Mouse (Mus musculus): ENCODE data around the gene Lcn8. TPM values are rescaled to one million over a fixed set of nuclear protein-coding genes. Genes with fewer than 3 reads are reported as not detected.

The Lcn8 gene
- total RNA-seq (2021): not detected
- long read RNA-seq, experiment 1: 0 reads
- long read RNA-seq, experiment 2: 0 reads

- H3K4me3 ChIP-seq: no peak within 1 kb of the TSS
- H3K27ac ChIP-seq: no peak within 1 kb of the TSS
- intact Hi-C loops (cut with DNase I): no loop called here
- no peak for DNase-seq (ENCODE audit: extremely low spot score in 1 of 2, low spot score in 2 of 2)
- no peak for TF ChIP-seq CTCF (IDR thresholded peaks at IDR 0.05)
Measured at GRCm38 (mm10) chr2:25652902-25653301, at the start of gene Lcn8. Lcn8 (plus strand) TSS chr2:25653120.

- intact Hi-C loops (cut with DNase I): no loop called here
Measured at GRCm38 (mm10) chr2:25607761-25608622, 44.9 kb upstream of the Lcn8 start, which contains the start of gene Rabl6. Rabl6 (minus strand) TSS chr2:25608521.

DNA sequence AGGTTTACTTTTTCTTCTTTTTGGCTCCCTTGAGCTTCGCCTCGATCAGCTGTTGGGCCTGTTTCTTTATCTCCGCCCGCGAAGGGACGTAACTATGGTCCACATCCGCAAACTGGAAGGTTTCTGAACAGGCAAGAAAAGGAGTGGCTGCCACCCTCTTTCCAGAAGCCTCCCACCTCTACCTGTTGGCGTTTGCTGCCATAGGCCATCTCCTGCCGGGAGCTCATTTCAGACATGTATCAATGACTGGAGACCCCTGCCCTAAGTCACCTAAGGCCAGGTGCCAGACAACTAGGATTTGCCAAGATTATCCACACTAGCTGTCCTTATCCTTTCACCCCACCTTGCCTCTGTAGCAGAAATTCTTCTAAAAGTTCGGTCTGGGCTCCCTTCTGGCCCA is 44.2 kb upstream of the Lcn8 start:
- intact Hi-C loops (cut with DNase I): no loop called here
- Histone ChIP-seq H3K4me3 (peak overlapping the region; percentile 93), H3K27ac (peak overlapping the region; percentile 99; the same call in 1 of the 2 replicates)
- no peak for TF ChIP-seq CTCF (IDR thresholded peaks at IDR 0.05)
- no peak for DNase-seq (ENCODE audit: extremely low spot score in 1 of 2, low spot score in 2 of 2)

More at GRCm38 (mm10) chr2:25607761-25608622, 44.9 kb upstream of the Lcn8 start, which contains the start of gene Rabl6:
- Histone ChIP-seq H3K27ac (peak within 1 kb of the TSS; percentile 99), H3K4me3 (peak within 1 kb of the TSS; percentile 93)
- peak; percentile 91 to 92 for DNase-seq (ENCODE audit: extremely low spot score in 1 of 2, low spot score in 2 of 2)
- no peak for TF ChIP-seq CTCF (IDR thresholded peaks at IDR 0.05)

DNA sequence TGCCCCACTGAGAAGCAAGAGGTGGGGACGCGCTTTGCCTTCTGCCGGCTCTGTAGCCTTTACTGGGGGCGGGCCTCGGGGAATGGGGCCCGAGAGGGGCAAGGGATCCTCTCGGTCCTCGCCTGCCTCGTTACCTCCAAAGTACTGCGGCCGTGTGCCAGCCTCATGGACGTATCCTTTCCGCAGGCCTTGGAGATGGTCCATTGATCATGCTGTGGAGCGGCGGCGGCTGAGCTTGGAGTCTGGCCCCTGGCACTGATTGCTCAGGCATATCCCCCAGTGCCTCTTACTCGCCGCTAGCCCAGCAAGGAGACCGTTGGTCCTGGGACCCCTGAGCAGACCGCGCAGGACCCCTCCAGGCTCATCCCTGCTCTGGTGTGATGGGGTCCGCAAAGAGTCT is 36.5 kb upstream of the Lcn8 start:
- no peak for DNase-seq (ENCODE audit: extremely low spot score in 1 of 2, low spot score in 2 of 2)
- H3K27ac ChIP-seq: no peak overlapping the region
- H3K4me3 ChIP-seq: no peak overlapping the region
- no peak for TF ChIP-seq CTCF (IDR thresholded peaks at IDR 0.05)
- intact Hi-C loops (cut with DNase I): no loop called here

DNA sequence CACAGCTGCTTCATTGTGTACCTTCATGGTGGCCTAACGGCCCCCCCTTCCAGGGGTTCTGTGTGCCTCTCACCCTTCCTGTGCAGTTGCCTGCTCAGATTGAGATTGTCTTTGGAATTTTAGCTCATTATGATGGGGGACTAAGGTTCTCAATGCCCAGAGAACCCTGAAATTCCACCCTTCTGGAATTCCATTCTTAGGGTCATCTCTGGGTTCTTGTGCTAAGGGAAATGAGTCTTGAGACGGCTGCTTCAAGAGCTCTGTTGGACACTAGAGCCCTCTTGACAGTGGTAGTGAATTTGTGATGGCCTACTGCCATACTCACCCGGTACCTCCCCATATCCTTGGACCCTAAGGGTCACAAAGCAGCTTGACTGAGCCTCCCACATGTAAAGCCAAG is 35.3 kb upstream of the Lcn8 start, which contains the start of gene Ccdc183:
Gene Ccdc183, minus strand, starts transcription at position 101 of the 400 bp plus-strand sequence.
- intact Hi-C loops (cut with DNase I): no loop called here
- Histone ChIP-seq H3K4me3 (no peak within 1 kb of the TSS), H3K27ac (no peak within 1 kb of the TSS)
- no peak for TF ChIP-seq CTCF (IDR thresholded peaks at IDR 0.05)
- DNase-seq (ENCODE audit: extremely low spot score in 1 of 2, low spot score in 2 of 2): no peak

DNA sequence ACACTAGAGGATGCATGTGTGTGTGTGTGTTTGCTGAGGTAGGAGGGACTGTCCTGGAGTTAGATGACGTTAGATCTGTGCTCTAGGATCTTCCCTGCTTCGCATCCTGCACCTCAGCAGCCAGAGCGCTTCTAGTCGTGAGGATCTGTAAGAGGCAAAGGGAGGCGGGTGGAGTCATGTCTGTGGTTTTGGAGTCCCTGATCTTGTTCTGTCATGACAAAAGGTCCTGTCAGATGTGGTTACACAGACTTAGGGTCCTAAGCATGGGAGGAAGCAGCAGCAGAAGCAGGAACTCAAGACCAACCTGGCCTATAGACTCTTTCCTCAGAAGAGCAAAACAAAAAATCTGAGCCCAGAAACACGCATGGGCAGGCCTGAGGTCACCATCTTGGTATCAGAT is 32.5 kb upstream of the Lcn8 start:
- no peak for DNase-seq (ENCODE audit: extremely low spot score in 1 of 2, low spot score in 2 of 2)
- Histone ChIP-seq H3K27ac (no peak overlapping the region), H3K4me3 (no peak overlapping the region)
- TF ChIP-seq CTCF (IDR thresholded peaks at IDR 0.05): no peak
- intact Hi-C loops (cut with DNase I): no loop called here

GRCm38 (mm10) chr2:25620852-25621228 is 32.1 kb upstream of the Lcn8 start:
- H3K27ac ChIP-seq: no peak overlapping the region
- peak overlapping the region; percentile 54 for H3K4me3 ChIP-seq
- intact Hi-C loops (cut with DNase I): no loop called here
- DNase-seq (ENCODE audit: extremely low spot score in 1 of 2, low spot score in 2 of 2): no peak
- no peak for TF ChIP-seq CTCF (IDR thresholded peaks at IDR 0.05)

DNA sequence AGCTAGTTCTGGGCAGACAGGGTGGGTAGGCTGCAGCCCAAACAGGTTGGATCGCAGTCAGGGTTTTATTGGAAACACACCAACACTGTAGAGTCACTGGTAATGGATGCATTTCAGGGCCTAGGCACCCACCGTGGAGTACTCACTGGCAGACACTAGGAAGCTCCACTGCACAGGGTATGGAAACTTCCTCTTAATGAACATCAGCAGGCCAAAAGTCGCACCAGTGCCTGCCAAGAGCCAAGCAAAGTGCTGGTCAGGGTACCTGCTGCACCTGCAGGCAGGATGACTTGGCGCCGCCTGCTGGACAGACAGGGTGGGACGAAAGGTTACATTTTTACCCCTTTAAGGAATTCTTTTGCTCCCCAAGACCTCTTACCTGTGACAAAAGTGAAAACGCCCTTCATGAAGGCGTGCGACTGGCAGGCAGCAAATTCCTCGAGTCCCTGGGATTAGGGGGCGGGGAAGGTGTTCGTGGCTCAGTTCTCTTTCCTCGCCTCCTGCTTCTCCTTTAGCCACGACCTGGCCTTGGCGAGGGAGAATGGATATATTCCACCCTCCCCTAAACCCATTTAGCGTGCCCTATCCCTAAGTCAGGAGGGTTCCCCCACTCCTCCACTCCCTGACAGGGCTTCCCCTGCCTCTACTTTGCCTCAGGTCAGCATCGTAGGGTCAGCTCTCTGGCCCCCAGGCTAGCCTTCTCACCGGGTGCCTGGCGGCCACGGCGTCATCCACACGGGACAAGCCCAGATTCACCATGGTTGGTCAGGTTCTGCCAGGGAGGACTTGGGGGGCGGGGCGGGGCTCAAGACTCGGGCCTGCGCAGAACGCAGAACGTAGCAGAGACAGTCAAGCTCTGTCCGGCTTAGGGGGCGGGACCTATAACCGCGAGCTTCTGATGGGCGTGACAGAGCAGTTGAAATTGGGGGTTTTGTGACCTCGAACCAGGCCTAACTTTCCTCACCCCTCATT is 31.4 kb upstream of the Lcn8 start, which contains the start of gene Tmem141:
Gene Tmem141, minus strand, starts transcription at position 777 of the 972 bp plus-strand sequence.
- DNase-seq (ENCODE audit: extremely low spot score in 1 of 2, low spot score in 2 of 2): peak; percentile 83 to 86
- Histone ChIP-seq H3K27ac (peak within 1 kb of the TSS; percentile 91), H3K4me3 (peak within 1 kb of the TSS; percentile 54)
- peak; percentile 71 for TF ChIP-seq CTCF (IDR thresholded peaks at IDR 0.05)
- intact Hi-C loops (cut with DNase I): no loop called here

DNA sequence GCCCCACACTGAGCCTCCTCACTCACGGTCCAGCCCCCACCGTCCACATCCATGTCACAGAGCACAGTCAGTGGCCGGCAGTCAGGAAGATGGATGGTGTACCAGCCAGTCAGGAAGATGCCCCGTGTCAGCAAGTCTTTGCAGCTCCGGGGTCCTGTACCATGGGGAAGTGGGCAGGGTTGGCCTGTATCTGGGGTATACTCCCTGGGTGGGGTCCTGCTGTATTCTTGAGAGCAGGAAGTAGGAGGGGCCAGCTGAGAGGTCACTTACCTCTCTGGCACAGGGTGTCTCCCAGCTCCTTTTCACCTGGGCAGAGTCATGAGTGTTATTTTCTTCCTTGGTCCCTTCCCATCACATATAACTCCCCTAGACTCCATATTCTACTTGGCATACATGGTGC is 26.9 kb upstream of the Lcn8 start:
- no peak overlapping the region for H3K27ac ChIP-seq
- no peak for DNase-seq (ENCODE audit: extremely low spot score in 1 of 2, low spot score in 2 of 2)
- no peak for TF ChIP-seq CTCF (IDR thresholded peaks at IDR 0.05)
- H3K4me3 ChIP-seq: no peak overlapping the region
- intact Hi-C loops (cut with DNase I): no loop called here

- intact Hi-C loops (cut with DNase I): no loop called here
- H3K4me3 ChIP-seq: no peak within 1 kb of the TSS
- DNase-seq (ENCODE audit: extremely low spot score in 1 of 2, low spot score in 2 of 2): no peak
- no peak for TF ChIP-seq CTCF (IDR thresholded peaks at IDR 0.05)
- H3K27ac ChIP-seq: no peak within 1 kb of the TSS
Measured at GRCm38 (mm10) chr2:25627811-25628210, 25.1 kb upstream of the Lcn8 start, which contains the start of gene Fcna. Fcna (minus strand) TSS chr2:25628030.

DNA sequence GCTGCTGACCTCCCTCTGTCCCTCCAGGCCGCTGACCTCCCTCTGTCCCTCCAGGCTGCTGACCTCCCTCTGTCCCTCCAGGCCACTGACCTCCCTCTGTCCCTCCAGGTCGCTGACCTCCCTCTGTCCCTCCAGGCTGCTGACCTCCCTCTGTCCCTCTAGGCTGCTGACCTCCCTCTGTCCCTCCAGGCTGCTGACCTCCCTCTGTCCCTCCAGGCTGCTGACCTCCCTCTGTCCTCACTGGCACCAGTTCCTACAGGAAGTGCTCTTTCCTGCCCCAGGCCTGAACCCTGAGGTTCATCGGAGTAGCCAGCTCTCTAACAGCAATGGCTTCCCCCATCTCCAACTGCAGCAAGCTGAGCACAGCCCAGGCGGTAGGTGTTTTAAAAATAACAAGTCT is 24.2 kb upstream of the Lcn8 start:
- Histone ChIP-seq H3K27ac (no peak overlapping the region), H3K4me3 (no peak overlapping the region)
- intact Hi-C loops (cut with DNase I): no loop called here
- DNase-seq (ENCODE audit: extremely low spot score in 1 of 2, low spot score in 2 of 2): no peak
- TF ChIP-seq CTCF (IDR thresholded peaks at IDR 0.05): no peak
